Mouse (Mus musculus) testis, adult 2 months (tissue): ENCODE measurements around the gene Slc35b2.

Experiments
- CTCF ChIP-seq: fragments of 200-500 bp; IDR thresholded peaks from 2 replicates; pipeline ENCODE4 v1.5.1; 2012; ENCODE audit warnings: low read depth, mild to moderate bottlenecking, inconsistent platforms, low read length, moderate library complexity; ENCODE audit not compliant: control insufficient read depth, insufficient read depth, insufficient replicate concordance
- POLR2A ChIP-seq: fragments of 200-500 bp; IDR thresholded peaks from 2 replicates; pipeline ENCODE4 v1.6.1; 2012; ENCODE audit warnings: low read depth, mild to moderate bottlenecking, inconsistent platforms, low read length, moderate library complexity; ENCODE audit not compliant: control insufficient read depth

- TF ChIP-seq POLR2A (no peak), CTCF (no peak)
Observed at GRCm38 (mm10) chr17:45539664-45540063, 24.0 kb upstream of the Slc35b2 start.
